Mouse (Mus musculus) embryonic facial prominence, embryonic 12.5 days (tissue): ENCODE results near the gene Commd9. TPM values are rescaled to one million over a fixed set of nuclear protein-coding genes. Genes with fewer than 3 reads are reported as not detected.
A peak's percentile ranks its signal among the peaks of the same experiment; 100 is the strongest.

Experiments
- ATAC-seq: fragments of 200-750 bp; cut with Nextera tagmentation; 2 replicates; pipeline ENCODE4 v1.8.0; 2017; ENCODE audit not compliant: insufficient number of reproducible peaks, insufficient read depth, low FRiP score, low TSS enrichment
- H3K27ac ChIP-seq: fragments of 300-500 bp; sonication (generic); 2 replicates; pipeline ENCODE4 v1.5.1; 2016; ENCODE audit warnings: mild to moderate bottlenecking
- H3K27me3 ChIP-seq: fragments of 300-500 bp; sonication (generic); 2 replicates; pipeline ENCODE4 v1.6.1; 2016; ENCODE audit warnings: mild to moderate bottlenecking, moderate library complexity
- H3K36me3 ChIP-seq: fragments of 300-500 bp; sonication (generic); 2 replicates; pipeline ENCODE4 v1.6.1; 2016; ENCODE audit warnings: mild to moderate bottlenecking
- H3K4me1 ChIP-seq: fragments of 300-500 bp; sonication (generic); 2 replicates; pipeline ENCODE4 v1.6.1; 2016
- H3K4me2 ChIP-seq: fragments of 300-500 bp; sonication (generic); replicated peaks from 2 replicates; pipeline ENCODE4 v1.6.1; 2016; ENCODE audit warnings: mild to moderate bottlenecking, moderate library complexity
- H3K4me3 ChIP-seq: fragments of 300-500 bp; sonication (generic); 2 replicates; pipeline ENCODE4 v1.5.1; 2016; ENCODE audit warnings: mild to moderate bottlenecking
- H3K9ac ChIP-seq: fragments of 300-500 bp; sonication (generic); 2 replicates; pipeline ENCODE4 v1.6.1; 2016; ENCODE audit warnings: mild to moderate bottlenecking, moderate library complexity
- H3K9me3 ChIP-seq: fragments of 300-500 bp; sonication (generic); 2 replicates; pipeline ENCODE4 v1.6.1; 2016; ENCODE audit warnings: mild to moderate bottlenecking, moderate library complexity
- WGBS: fragments of 180-500 bp; shearing (Covaris S2); methylation state at CpG from one replicate; pipeline ENCODE4 v1.1.7; 2016; 5-methylcytosine and 5-hydroxymethylcytosine counted together
- polyA plus RNA-seq: library from polyadenylated mRNA; unstranded; fragments of >200 nt; fragmentation: Nextera tagmentation; extraction: Ambion mirVana; gene quantifications from 2 replicates; pipeline ENCODE4 v1.2.1, GENCODE M21; 2016

The Commd9 gene
- polyA plus RNA-seq, 1 experiment from 2014 or later = 62.8 TPM

DNA sequence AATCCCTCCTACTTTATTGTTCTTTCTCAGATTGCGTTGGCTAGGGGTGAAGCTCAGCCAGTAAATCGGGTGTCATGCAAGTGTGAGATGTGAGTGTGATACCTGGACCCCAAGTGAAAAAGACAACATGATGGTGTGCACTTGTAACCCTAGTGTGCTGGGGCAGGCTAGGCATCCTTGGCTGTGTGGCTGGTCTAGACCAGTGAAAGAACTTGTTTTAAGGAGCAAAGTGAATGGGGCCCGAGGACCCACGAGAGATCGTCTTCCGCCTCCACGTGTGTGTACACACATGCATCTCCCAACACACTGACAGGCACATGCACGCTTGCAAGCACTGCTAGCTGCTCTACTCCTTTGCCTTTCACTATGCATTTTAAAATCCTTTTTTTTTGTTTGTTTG lies 2.8 kb downstream of the Commd9 start:
- Histone ChIP-seq H3K36me3 (no peaks in the 10 kb centered on the region), H3K27ac (no peak overlapping the region), H3K9me3 (no peaks in the 10 kb centered on the region), H3K9ac (no peak overlapping the region), H3K27me3 (no peaks in the 10 kb centered on the region), H3K4me2 (no peak overlapping the region), H3K4me1 (peaks cover 4% of the 10 kb centered on the region), H3K4me3 (no peak overlapping the region)
- ATAC-seq = no peak
- 93% methylated on average over 8 of the region's 8 CpGs for WGBS

GRCm38 (mm10) chr2:101891143-101891542 lies 5.1 kb downstream of the Commd9 start:
- Histone ChIP-seq H3K4me2 (no peak overlapping the region), H3K27ac (no peak overlapping the region), H3K36me3 (0 out of 2 replicates have a peak, but pooled peaks cover 7% of the 10 kb centered on the region), H3K27me3 (no peaks in the 10 kb centered on the region), H3K9me3 (no peaks in the 10 kb centered on the region), H3K9ac (no peak overlapping the region), H3K4me1 (peaks cover 4% of the 10 kb centered on the region), H3K4me3 (no peak overlapping the region)
- 59% methylated on average over 7 of the region's 7 CpGs for WGBS
- no peak for ATAC-seq

DNA sequence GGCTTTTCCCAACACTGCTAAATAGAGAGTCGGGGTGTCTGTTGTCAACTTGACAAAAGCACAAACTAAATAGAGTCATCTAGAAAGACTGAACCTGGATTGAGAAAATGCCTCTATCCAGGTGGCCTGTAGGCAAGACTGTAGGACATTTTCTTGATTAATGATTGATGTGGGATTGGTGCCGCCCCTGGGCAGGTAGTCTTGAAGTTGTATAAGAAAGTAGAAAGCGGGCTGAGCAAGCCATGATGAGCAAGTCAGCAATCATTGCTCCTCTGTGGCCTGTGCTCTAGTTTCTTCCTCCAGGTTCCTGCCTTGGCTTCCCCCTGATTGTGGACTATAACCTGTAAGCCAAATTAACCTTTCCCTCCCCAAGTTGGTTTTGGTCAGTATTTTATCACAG lies 8.1 kb downstream of the Commd9 start:
- WGBS = 95% methylated on average over 3 of the region's 3 CpGs
- Histone ChIP-seq H3K4me1 (0 out of 2 replicates have a peak, but pooled peaks cover 3% of the 10 kb centered on the region), H3K27me3 (no peaks in the 10 kb centered on the region), H3K36me3 (peaks cover 11% of the 10 kb centered on the region; the same call in 1 of the 2 replicates), H3K9me3 (no peaks in the 10 kb centered on the region), H3K4me2 (no peak overlapping the region), H3K4me3 (no peak overlapping the region), H3K9ac (no peak overlapping the region), H3K27ac (no peak overlapping the region)
- no peak for ATAC-seq

DNA sequence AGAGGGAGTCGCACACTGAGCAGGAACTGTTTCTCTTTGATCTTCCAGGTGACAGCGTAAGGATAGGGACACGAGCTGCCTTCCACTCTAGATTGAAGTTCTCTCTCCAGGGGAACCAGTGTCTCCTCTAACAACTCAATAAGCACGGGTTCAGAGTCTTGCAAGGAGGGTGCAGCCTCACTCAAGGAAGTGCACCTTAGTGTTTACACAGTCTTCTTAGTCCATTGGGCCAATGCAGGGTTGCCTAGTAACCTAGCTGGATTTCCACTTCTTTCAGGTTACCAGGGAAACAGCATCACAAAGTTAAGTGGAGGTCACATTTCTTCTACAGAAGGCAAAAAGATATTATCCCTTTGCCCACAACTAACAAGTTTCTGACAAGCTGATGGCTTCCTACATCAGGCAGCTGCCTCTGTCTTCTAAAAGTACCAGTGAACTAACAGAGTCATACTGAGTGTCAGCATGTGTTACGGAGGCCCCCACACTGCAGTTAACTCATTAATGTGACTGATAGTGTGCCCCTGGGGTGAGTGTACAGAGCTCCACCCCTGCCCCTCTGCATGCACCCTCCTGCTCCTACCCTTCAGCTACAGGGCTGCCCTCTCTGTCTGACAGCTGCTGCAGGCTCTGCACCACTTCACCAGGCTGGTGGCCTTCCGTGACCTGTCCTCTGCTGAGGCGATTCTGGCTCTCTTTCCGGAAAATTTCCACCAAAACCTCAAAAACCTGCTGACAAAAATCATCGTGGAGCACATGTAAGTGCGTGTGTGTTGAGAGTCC lies 10.6 kb downstream of the Commd9 start:
- no peak for ATAC-seq
- H3K27ac ChIP-seq = no peak overlapping the region

GRCm38 (mm10) chr2:101902196-101902595 lies 16.1 kb downstream of the Commd9 start:
- H3K36me3 ChIP-seq = peaks cover 4% of the 10 kb centered on the region; the same call in 1 of the 2 replicates
- 79% methylated on average over 4 of the region's 4 CpGs for WGBS
- no peaks in the 10 kb centered on the region for H3K27me3 ChIP-seq
- H3K4me2 ChIP-seq = no peak overlapping the region
- no peak for ATAC-seq
- no peak overlapping the region for H3K4me3 ChIP-seq
- 0 out of 2 replicates have a peak, but pooled peaks cover 3% of the 10 kb centered on the region for H3K4me1 ChIP-seq
- H3K9ac ChIP-seq = no peak overlapping the region
- H3K9me3 ChIP-seq = no peaks in the 10 kb centered on the region
- H3K27ac ChIP-seq = no peak overlapping the region

More for the DNA sequence above, 10.6 kb downstream of the Commd9 start:
- 71% methylated on average over 10 of the region's 10 CpGs for WGBS
- no peaks in the 10 kb centered on the region for H3K27me3 ChIP-seq
- H3K4me2 ChIP-seq = no peak overlapping the region
- H3K4me3 ChIP-seq = no peak overlapping the region
- H3K9me3 ChIP-seq = no peaks in the 10 kb centered on the region
- H3K9ac ChIP-seq = no peak overlapping the region
- peaks cover 15% of the 10 kb centered on the region for H3K36me3 ChIP-seq
- 0 out of 2 replicates have a peak, but pooled peaks cover 3% of the 10 kb centered on the region for H3K4me1 ChIP-seq

DNA sequence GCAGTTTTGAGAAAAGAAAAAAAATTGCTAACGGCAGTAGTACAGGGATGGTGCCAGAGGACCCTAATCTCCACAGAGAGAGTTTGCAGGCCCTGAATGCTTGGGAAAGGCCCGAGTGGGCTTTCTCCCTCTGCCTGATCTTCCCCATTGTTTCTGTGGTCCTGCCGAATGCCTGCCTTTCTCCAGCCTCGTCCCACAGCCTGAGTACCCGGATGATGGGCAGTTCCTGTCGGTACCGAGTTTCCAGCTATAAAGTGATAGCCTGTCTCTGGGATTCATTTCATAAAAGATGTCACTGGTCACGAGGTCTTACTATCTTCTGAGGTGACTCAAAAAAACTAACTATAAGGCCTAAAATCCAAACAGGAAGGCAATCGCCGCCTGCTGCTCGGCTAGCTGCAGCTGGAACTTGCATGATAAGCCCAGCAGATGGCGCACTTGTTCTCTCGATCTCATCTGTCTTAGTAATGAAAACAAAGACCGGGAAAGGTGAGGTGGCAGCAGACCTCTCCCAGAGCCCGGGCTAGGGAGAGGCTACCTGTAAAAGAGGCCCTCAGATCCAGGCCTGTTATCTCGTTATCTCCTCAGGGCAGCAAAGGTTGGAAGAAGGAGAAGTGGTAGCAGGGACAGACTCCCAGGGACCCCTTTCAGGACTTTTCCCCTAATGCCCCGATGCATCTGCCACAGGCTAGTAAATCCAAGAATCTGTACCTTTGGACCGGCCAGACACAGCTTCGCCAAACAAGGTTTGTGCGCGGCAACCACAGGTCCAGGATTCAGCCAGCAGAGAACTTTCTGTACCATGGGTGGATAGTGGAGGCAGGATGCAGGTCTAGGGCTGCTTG lies 19.7 kb downstream of the Commd9 start:
- H3K4me3 ChIP-seq = 0 out of 2 replicates have a peak overlapping the region, but pooled peaks have one; percentile 0
- H3K4me1 ChIP-seq = 0 out of 2 replicates have a peak, but pooled peaks cover 3% of the 10 kb centered on the region
- H3K9ac ChIP-seq = peak overlapping the region; percentile 29
- no peak for ATAC-seq
- H3K27me3 ChIP-seq = no peaks in the 10 kb centered on the region
- H3K36me3 ChIP-seq = peaks cover 4% of the 10 kb centered on the region; the same call in 1 of the 2 replicates
- H3K27ac ChIP-seq = no peak overlapping the region
- WGBS = 23% methylated on average over 21 of the region's 21 CpGs
- peak overlapping the region; percentile 28 for H3K4me2 ChIP-seq
- H3K9me3 ChIP-seq = no peaks in the 10 kb centered on the region

- 56% methylated on average over 5 of the region's 5 CpGs for WGBS
Measured at GRCm38 (mm10) chr2:101906379-101906690, 20.3 kb downstream of the Commd9 start.

DNA sequence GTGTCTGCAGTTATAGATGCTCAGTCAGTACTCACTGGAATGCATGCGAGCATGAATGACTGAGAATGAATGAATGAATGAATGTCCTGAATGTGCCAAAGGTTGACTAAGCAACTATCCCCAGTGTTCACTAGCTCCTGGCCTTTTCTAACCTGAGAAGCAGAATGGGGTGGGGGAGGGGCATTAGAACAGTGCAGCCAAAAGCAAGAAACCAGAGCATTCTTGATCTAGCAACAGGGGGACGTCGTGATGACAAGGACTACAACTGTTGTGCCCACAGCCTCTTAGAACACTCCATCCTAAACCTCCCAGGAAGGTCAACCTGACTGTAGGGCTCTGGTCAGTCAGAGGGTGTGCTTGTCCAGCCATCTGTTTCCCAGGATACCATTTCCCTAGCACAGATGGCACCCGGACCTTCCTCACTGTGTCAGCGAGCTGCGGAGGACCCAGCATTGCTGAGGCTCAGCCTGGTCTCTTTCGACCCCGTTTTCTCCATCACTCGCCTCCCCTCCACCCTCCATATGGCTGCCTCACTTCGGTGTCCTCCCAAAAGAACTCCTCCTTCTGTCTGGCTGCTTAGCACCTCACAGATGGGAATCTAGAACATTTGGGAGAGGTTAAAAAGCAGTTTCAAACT lies 21.5 kb downstream of the Commd9 start:
- Histone ChIP-seq H3K4me3 (no peak overlapping the region), H3K9me3 (no peaks in the 10 kb centered on the region), H3K27ac (no peak overlapping the region), H3K36me3 (no peaks in the 10 kb centered on the region), H3K27me3 (no peaks in the 10 kb centered on the region), H3K4me2 (no peak overlapping the region), H3K9ac (no peak overlapping the region), H3K4me1 (0 out of 2 replicates have a peak, but pooled peaks cover 3% of the 10 kb centered on the region)
- ATAC-seq = no peak
- WGBS = 75% methylated on average over 10 of the region's 10 CpGs

More at GRCm38 (mm10) chr2:101906379-101906690, 20.3 kb downstream of the Commd9 start:
- Histone ChIP-seq H3K9ac (peak overlapping the region; percentile 29), H3K36me3 (no peaks in the 10 kb centered on the region), H3K27me3 (no peaks in the 10 kb centered on the region), H3K27ac (no peak overlapping the region), H3K9me3 (no peaks in the 10 kb centered on the region), H3K4me2 (peak overlapping the region; percentile 28), H3K4me1 (0 out of 2 replicates have a peak, but pooled peaks cover 3% of the 10 kb centered on the region), H3K4me3 (no peak overlapping the region)
- ATAC-seq = peak; percentile 71; the same call in 1 of the 2 replicates

GRCm38 (mm10) chr2:101908773-101909172 lies 22.7 kb downstream of the Commd9 start:
- H3K27ac ChIP-seq = no peak overlapping the region

GRCm38 (mm10) chr2:101909326-101910080 lies 23.5 kb downstream of the Commd9 start:
- H3K27ac ChIP-seq = no peak overlapping the region
- no peak overlapping the region for H3K4me3 ChIP-seq
- H3K9me3 ChIP-seq = no peaks in the 10 kb centered on the region
- no peaks in the 10 kb centered on the region for H3K36me3 ChIP-seq
- no peak overlapping the region for H3K4me2 ChIP-seq
- WGBS = 92% methylated on average over 15 of the region's 15 CpGs
- H3K4me1 ChIP-seq = 0 out of 2 replicates have a peak, but pooled peaks cover 3% of the 10 kb centered on the region
- H3K9ac ChIP-seq = no peak overlapping the region
- no peak for ATAC-seq
- no peaks in the 10 kb centered on the region for H3K27me3 ChIP-seq

More at GRCm38 (mm10) chr2:101908773-101909172, 22.7 kb downstream of the Commd9 start:
- H3K9me3 ChIP-seq = no peaks in the 10 kb centered on the region
- 0 out of 2 replicates have a peak, but pooled peaks cover 3% of the 10 kb centered on the region for H3K4me1 ChIP-seq
- H3K4me2 ChIP-seq = no peak overlapping the region
- no peak overlapping the region for H3K4me3 ChIP-seq
- no peak for ATAC-seq
- H3K9ac ChIP-seq = no peak overlapping the region
- WGBS = 79% methylated on average over 13 of the region's 13 CpGs
- no peaks in the 10 kb centered on the region for H3K36me3 ChIP-seq
- H3K27me3 ChIP-seq = no peaks in the 10 kb centered on the region

GRCm38 (mm10) chr2:101918518-101918917 lies 32.5 kb downstream of the Commd9 start:
- H3K9me3 ChIP-seq = no peaks in the 10 kb centered on the region
- 0 out of 2 replicates have a peak, but pooled peaks cover 5% of the 10 kb centered on the region for H3K4me1 ChIP-seq
- ATAC-seq = no peak
- no peak overlapping the region for H3K4me3 ChIP-seq
- H3K4me2 ChIP-seq = no peak overlapping the region
- no peak overlapping the region for H3K27ac ChIP-seq
- H3K9ac ChIP-seq = no peak overlapping the region
- no peaks in the 10 kb centered on the region for H3K36me3 ChIP-seq
- WGBS = 77% methylated on average over 7 of the region's 7 CpGs
- H3K27me3 ChIP-seq = no peaks in the 10 kb centered on the region
